Mouse (Mus musculus) liver, embryonic 11.5 days (tissue): ENCODE measurements around the gene Npm3. TPM values are rescaled to one million over a fixed set of nuclear protein-coding genes. Genes with fewer than 3 reads are reported as not detected.

Experiments
- ATAC-seq: fragments of 200-750 bp; cut with Nextera tagmentation; replicated peaks from 2 replicates; pipeline ENCODE4 v1.8.0; 2017; ENCODE audit warnings: moderate number of reproducible peaks, mild to moderate bottlenecking, moderate TSS enrichment, moderate library complexity; ENCODE audit not compliant: low FRiP score
- DNase-seq: peaks from one replicate; pipeline ENCODE4 v3.0.0-alpha.2; 2017; ENCODE audit warnings: low spot score
- H3K27ac ChIP-seq: fragments of 300-500 bp; sonication (generic); 2 replicates; pipeline ENCODE4 v1.5.1; 2014; ENCODE audit warnings: mild to moderate bottlenecking, low read depth, low read length, control low read depth
- H3K27me3 ChIP-seq: fragments of 300-500 bp; sonication (generic); replicated peaks from 2 replicates; pipeline ENCODE4 v1.6.1; 2014; ENCODE audit warnings: low read length, mixed read lengths; ENCODE audit not compliant: control insufficient read depth, insufficient read depth
- H3K36me3 ChIP-seq: fragments of 300-500 bp; sonication (generic); 2 replicates; pipeline ENCODE4 v1.6.1; 2014; ENCODE audit warnings: mild to moderate bottlenecking, low read length, moderate library complexity, mixed read lengths; ENCODE audit not compliant: control insufficient read depth, insufficient read depth
- H3K4me1 ChIP-seq: fragments of 300-500 bp; sonication (generic); replicated peaks from 2 replicates; pipeline ENCODE4 v1.6.1; 2014; ENCODE audit warnings: low read length, mixed read lengths; ENCODE audit not compliant: control insufficient read depth, insufficient read depth
- H3K4me2 ChIP-seq: fragments of 300-500 bp; sonication (generic); 2 replicates; pipeline ENCODE4 v1.6.1; 2014; ENCODE audit warnings: mild to moderate bottlenecking, control low read depth, moderate library complexity
- H3K4me3 ChIP-seq: fragments of 300-500 bp; sonication (generic); 2 replicates; pipeline ENCODE4 v1.5.1; 2014; ENCODE audit warnings: low read depth, low read length, control low read depth
- H3K9ac ChIP-seq: fragments of 300-500 bp; sonication (generic); 2 replicates; pipeline ENCODE4 v1.6.1; 2014; ENCODE audit warnings: low read depth, low read length, control low read depth
- H3K9me3 ChIP-seq: fragments of 300-500 bp; sonication (generic); 2 replicates; pipeline ENCODE4 v1.6.1; 2016; ENCODE audit warnings: low read length, inconsistent platforms, mixed read lengths; ENCODE audit not compliant: control insufficient read depth
- WGBS: fragments of 180-500 bp; shearing (Covaris S2); extraction: QIAGEN DNeasy Blood & Tissue Kit; methylation state at CpG from one replicate; pipeline ENCODE4 v1.1.7; 2014; 5-methylcytosine and 5-hydroxymethylcytosine counted together
- polyA plus RNA-seq: library from polyadenylated mRNA; unstranded; fragments of >200 nt; fragmentation: Nextera tagmentation; extraction: Ambion mirVana; gene quantifications from 2 replicates; pipeline ENCODE4 v1.2.1, GENCODE M21; 2014

The Npm3 gene
- polyA plus RNA-seq, 1 experiment from 2014 or later = 34.5 TPM

DNA sequence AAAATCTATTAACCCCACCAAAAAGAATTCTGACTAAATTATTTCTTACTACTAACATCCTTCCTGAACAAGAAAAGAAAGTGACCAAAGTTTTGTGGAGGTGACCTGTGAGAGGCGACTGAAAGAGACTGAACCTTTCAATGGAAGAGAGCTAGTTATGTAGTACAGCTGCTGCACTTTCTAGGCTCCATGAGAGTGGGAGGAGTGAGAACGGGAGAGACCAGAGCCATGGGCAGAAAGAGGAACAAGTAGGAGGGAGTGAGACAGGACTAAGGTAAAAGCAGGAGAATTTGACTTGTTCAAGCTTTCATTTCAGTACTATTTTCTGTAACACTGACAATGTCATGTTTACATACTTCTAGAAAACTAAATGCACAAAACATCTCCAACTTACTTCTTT is 26.1 kb upstream of the Npm3 start:
- Histone ChIP-seq H3K4me1 (peaks cover 4% of the 10 kb centered on the region), H3K4me3 (no peak overlapping the region), H3K9me3 (no peaks in the 10 kb centered on the region), H3K27ac (no peak overlapping the region), H3K27me3 (no peaks in the 10 kb centered on the region), H3K4me2 (no peak overlapping the region), H3K36me3 (peaks cover 66% of the 10 kb centered on the region), H3K9ac (no peak overlapping the region)
- ATAC-seq (no peak), DNase-seq (no peak)
- WGBS = 79% methylated on average over 2 of the region's 2 CpGs

GRCm38 (mm10) chr19:45771501-45771900 is 22.1 kb upstream of the Npm3 start:
- Histone ChIP-seq H3K27ac (no peak overlapping the region), H3K36me3 (peaks cover 75% of the 10 kb centered on the region), H3K4me1 (no peaks in the 10 kb centered on the region), H3K9me3 (no peaks in the 10 kb centered on the region), H3K4me2 (no peak overlapping the region), H3K27me3 (no peaks in the 10 kb centered on the region), H3K9ac (no peak overlapping the region), H3K4me3 (no peak overlapping the region)
- no peak for DNase-seq
- no peak for ATAC-seq
- 89% methylated on average over 5 of the region's 5 CpGs for WGBS

DNA sequence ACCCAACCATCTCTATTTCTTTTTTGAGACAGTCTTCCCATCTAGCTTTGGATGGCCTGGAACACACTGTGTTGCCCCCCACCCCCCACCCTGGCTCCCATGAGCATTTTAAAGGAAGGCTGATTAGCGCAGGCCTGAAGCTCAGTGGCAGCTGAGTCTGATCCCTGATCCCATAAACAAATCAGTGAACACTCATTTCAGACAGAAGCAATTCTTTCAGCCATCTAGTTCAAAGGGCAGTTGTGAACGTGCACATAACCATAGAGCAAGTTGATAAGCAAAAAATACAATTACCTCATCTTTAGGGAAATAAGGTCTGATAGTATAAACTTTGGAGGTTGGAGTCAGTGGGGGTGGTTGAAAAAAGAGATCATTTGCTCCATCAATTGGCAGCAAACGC is 11.4 kb upstream of the Npm3 start:
- Histone ChIP-seq H3K9me3 (no peaks in the 10 kb centered on the region), H3K27me3 (no peaks in the 10 kb centered on the region), H3K27ac (no peak overlapping the region), H3K9ac (no peak overlapping the region), H3K4me3 (no peak overlapping the region), H3K4me1 (no peaks in the 10 kb centered on the region), H3K36me3 (peaks cover 53% of the 10 kb centered on the region), H3K4me2 (no peak overlapping the region)
- DNase-seq (no peak), ATAC-seq (no peak)
- WGBS = 86% methylated on average over 3 of the region's 3 CpGs

DNA sequence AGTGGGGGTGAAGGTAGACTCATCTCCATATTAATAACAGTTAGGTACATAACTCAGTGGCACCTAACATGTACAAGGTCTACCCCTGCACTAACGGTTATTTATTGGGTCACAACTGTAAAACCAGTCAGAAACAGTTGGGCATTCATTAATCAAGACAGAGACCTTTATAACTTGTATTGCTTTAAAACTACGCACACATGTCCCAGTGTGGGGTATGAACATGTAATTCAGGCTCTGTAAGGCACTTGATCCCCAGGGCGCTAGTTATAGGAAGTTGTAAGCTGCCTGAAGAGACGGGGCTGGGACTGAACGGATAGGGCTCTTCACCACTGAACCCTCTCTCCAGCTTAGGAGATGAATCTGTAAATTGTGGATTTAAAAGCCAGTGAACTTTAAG is 9.3 kb upstream of the Npm3 start:
- ATAC-seq = no peak
- H3K4me1 ChIP-seq = no peaks in the 10 kb centered on the region
- H3K27me3 ChIP-seq = no peaks in the 10 kb centered on the region
- peaks cover 53% of the 10 kb centered on the region for H3K36me3 ChIP-seq
- no peak overlapping the region for H3K4me3 ChIP-seq
- no peaks in the 10 kb centered on the region for H3K9me3 ChIP-seq
- 91% methylated on average over 5 of the region's 5 CpGs for WGBS
- H3K9ac ChIP-seq = no peak overlapping the region
- no peak for DNase-seq
- no peak overlapping the region for H3K27ac ChIP-seq
- H3K4me2 ChIP-seq = no peak overlapping the region

- H3K36me3 ChIP-seq = peaks cover 37% of the 10 kb centered on the region
- H3K27me3 ChIP-seq = no peaks in the 10 kb centered on the region
- DNase-seq (no peak), ATAC-seq (no peak)
- H3K4me3 ChIP-seq = no peak overlapping the region
- H3K9ac ChIP-seq = no peak overlapping the region
- H3K4me2 ChIP-seq = no peak overlapping the region
- WGBS = 92% methylated on average over 3 of the region's 3 CpGs
- no peak overlapping the region for H3K27ac ChIP-seq
- peaks cover 1% of the 10 kb centered on the region for H3K4me1 ChIP-seq
- no peaks in the 10 kb centered on the region for H3K9me3 ChIP-seq
Measured at GRCm38 (mm10) chr19:45753551-45753950, 4.2 kb upstream of the Npm3 start.

DNA sequence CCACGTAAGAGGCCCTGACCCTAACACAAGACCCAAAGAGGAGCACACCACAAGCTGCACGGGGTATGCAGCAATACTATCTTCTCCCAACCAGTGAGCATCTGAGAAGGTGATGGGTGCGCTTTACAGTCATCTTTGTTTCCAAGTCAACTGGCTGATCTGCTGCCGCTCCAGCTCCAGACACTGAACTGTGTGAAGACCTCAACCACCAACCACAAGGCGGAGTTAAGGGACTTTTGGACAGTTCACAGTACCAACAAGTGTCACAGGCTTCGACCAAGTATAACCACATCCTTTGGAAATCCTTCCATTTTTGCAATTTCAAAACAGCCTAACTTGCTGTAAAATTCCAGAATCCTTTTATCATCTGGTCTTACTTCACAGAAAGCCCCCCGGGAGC is 2.5 kb upstream of the Npm3 start:
- no peak for DNase-seq
- Histone ChIP-seq H3K4me1 (peaks cover 10% of the 10 kb centered on the region), H3K27ac (no peak overlapping the region), H3K4me2 (no peak overlapping the region), H3K9ac (no peak overlapping the region), H3K9me3 (no peaks in the 10 kb centered on the region), H3K36me3 (peaks cover 28% of the 10 kb centered on the region), H3K4me3 (no peak overlapping the region), H3K27me3 (no peaks in the 10 kb centered on the region)
- no peak for ATAC-seq
- 81% methylated on average over 7 of the region's 7 CpGs for WGBS

DNA sequence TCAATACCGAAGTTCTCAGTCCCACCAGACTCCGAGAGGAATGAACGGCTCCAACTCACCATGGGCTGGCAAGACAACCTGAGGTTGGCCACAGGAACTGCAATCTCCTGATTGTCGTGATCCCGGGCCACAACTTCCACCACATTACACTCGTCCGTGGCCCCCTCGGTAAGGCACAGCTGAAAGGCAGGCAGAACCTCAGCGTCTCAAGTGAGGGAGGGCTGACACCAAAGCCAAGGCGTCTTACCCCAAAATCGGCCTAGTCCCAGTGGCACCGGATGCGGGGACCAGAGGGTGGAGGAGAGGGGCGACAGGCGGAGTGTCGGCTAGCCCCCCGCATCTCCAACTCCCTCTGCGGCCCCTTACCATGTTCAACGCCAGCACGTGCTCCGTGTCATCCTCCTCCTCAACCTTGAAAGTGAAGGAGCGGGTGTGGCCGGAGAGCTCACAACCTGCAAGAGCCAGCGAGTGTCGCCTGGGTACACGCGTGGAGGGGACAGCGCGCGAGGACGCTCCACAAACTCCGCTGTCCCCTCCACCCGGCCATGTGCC is 624 bp downstream of the Npm3 start:
- no peak for DNase-seq

GRCm38 (mm10) chr19:45748206-45748605 is 1.2 kb downstream of the Npm3 start:
- Histone ChIP-seq H3K36me3 (peaks cover 6% of the 10 kb centered on the region; the same call in 1 of the 2 replicates), H3K4me1 (peaks cover 22% of the 10 kb centered on the region), H3K27ac (no peak overlapping the region), H3K4me2 (peak overlapping the region; percentile 83), H3K9me3 (no peaks in the 10 kb centered on the region), H3K27me3 (peaks cover 31% of the 10 kb centered on the region), H3K4me3 (peak overlapping the region; percentile 70), H3K9ac (peak overlapping the region; percentile 71)
- no peak for ATAC-seq
- no peak for DNase-seq
- WGBS = 33% methylated on average over 9 of the region's 9 CpGs

More for the DNA sequence above, 624 bp downstream of the Npm3 start:
- H3K9me3 ChIP-seq = no peaks in the 10 kb centered on the region
- H3K9ac ChIP-seq = peak overlapping the region; percentile 71
- peak overlapping the region; percentile 70 for H3K4me3 ChIP-seq
- H3K27me3 ChIP-seq = peaks cover 26% of the 10 kb centered on the region
- H3K4me2 ChIP-seq = peak overlapping the region; percentile 83
- 0 out of 2 replicates have a peak overlapping the region, but pooled peaks have one; percentile 1 for H3K27ac ChIP-seq
- peaks cover 22% of the 10 kb centered on the region for H3K4me1 ChIP-seq
- ATAC-seq = peak; percentile 27
- under 1% methylated on average over 33 of the region's 33 CpGs for WGBS
- H3K36me3 ChIP-seq = peaks cover 8% of the 10 kb centered on the region
